Mouse (Mus musculus): Measurements from ENCODE around the gene Zbtb48. TPM values are rescaled to one million over a fixed set of nuclear protein-coding genes. Genes with fewer than 3 reads are reported as not detected.
"Not testable (repeated sequence)": the region's sequence is repeated elsewhere in the genome, so short reads cannot be mapped to it uniquely, and the experiment has no call there.

Gene Zbtb48
- polyA plus RNA-seq, 1 experiment = 13.6 TPM

DNA sequence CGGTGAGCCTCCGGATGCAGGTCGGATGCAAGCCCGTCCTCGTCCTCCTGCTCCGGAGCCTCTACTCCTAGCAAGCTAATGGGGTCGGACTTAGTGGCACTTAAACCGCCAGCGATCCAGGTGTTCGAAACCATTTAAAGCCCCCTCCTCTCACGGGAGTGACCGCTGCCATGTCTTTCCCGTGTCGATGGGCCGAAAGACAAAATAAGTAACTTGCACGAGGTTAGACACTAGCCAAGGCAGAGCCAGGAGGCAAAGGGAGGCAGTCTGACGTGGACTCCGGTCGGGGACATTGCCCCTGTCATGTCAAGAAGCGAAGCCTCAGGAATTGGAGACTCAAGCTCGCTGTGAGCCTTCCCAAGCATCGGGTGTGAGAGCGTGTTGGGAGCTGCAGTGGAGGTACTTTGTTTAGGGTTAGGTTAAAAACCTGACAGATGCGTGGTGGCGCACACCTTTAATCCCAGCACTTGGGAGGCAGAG, 12.4 kb upstream of the Zbtb48 start:
- Histone ChIP-seq H3K4me1 (ENCODE audit: control insufficient read depth, insufficient read depth, insufficient read length, low read length) (peaks cover 3% of the 10 kb centered on the region), H3K4me3 (ENCODE audit: low read depth, low read length) (peak overlapping the region; percentile 99), H3K27ac (ENCODE audit: insufficient read depth, low read depth, low read length) (no peak overlapping the region), H3K36me3 (ENCODE audit: control insufficient read depth, insufficient read depth, low read length) (peaks cover 32% of the 10 kb centered on the region), H3K27me3 (ENCODE audit: control insufficient read depth, insufficient read depth, low read length) (no peaks in the 10 kb centered on the region)
- no peak for TF ChIP-seq CTCF (IDR thresholded peaks at IDR 0.05; ENCODE audit: extremely low read depth, insufficient read length, insufficient replicate concordance, low read depth, low read length)
- TF ChIP-seq POLR2A (IDR thresholded peaks at IDR 0.05; ENCODE audit: low read depth, low read length) = no peak
- 2% methylated on average over 25 of the region's 25 CpGs for WGBS

DNA sequence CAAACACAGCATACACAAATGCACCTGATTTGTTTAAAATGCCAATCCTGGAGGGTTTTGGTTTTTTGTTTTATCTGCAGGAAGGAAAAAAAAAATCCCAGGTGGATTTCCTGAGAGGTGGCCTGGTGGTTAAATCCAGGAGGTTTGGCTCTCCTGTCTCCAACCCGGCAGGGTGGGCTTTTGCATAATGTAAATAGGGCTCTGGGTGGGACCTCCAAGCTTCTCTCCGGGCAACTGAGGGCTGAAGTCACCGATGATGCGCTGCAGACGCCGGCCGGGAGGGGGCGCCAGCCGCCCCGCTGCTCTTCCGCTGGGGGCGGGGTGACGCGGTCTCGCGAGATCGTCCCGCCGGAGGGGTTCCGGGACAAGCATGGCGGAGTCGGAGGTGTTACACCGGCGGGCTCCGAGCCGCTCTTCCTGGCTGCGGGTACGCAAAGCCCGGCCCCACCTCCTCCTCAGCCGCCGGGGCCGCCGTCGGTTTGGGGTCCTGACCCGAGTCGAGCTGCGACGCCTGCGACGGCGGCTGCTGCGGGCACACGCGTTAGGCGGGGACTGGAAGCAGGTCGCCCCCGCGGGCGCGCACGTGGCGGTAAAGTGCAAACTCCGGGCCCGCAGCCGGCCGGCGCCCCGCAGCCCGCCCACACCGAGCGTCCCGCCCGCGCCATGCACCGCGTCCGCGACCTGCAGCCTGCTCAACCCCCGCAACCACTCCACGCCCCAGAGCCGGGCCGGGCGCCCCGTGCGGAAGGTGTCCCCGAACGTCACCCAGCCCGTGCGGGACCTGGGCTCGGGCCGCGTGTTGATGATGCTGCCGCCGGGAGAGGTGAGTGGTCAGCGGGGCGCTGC, 11.7 kb upstream of the Zbtb48 start, which contains the start of gene Nol9:
Gene Nol9 (plus strand): TSS at position 337 of the 846 bp plus-strand sequence.
- Histone ChIP-seq H3K27me3 (ENCODE audit: control insufficient read depth, insufficient read depth, low read length) (no peaks in the 10 kb centered on the region), H3K4me3 (ENCODE audit: low read depth, low read length) (peak within 1 kb of the TSS; percentile 99), H3K4me1 (ENCODE audit: control insufficient read depth, insufficient read depth, insufficient read length, low read length) (peaks cover 3% of the 10 kb centered on the region), H3K36me3 (ENCODE audit: control insufficient read depth, insufficient read depth, low read length) (peaks cover 30% of the 10 kb centered on the region), H3K27ac (ENCODE audit: insufficient read depth, low read depth, low read length) (no peak within 1 kb of the TSS)
- WGBS = under 1% methylated on average over 85 of the region's 86 CpGs
- peak; percentile 64 for TF ChIP-seq POLR2A (IDR thresholded peaks at IDR 0.05; ENCODE audit: low read depth, low read length)
- TF ChIP-seq CTCF (IDR thresholded peaks at IDR 0.05; ENCODE audit: extremely low read depth, insufficient read length, insufficient replicate concordance, low read depth, low read length) = peak; percentile 98

DNA sequence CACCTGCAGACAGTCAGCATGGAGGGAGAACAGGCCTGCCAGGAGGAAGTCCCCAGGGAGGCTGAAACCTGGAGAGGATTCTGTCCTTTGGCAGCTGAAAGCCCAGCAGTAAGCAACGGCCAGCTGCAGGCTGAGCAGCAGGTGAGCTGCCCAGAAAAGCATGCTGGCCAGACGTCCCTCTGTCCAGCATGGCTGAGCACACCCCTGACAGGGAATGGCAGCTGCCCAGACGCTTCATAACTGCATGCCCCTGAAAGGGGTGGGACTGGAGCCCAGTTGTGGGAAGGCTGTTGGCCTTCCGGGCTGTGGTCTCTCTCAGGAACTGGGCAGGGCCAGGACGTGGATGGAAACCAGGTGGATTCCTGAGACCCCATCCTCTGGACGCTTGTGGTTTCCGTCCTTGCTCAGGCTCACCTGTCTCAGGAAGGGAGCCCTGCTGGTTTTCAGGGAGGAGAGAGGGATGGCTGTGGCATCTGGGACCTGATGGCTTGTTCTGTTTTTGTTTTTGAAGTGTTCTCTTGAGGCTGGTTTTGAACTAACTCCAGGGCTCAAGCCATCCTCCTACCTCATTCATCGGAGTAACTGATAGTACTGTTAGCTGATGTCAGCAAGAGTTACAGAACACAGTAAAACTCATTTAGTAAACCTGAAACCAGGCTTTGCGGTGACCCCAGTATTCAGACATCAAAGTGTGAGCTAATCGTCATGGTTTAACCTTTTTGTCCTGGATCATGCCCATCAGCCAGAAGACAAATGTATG, 10.9 kb upstream of the Zbtb48 start, which contains the start of gene Tas1r1:
Gene Tas1r1 (minus strand): TSS at position 344 of the 760 bp plus-strand sequence.
- H3K27me3 ChIP-seq (ENCODE audit: control insufficient read depth, insufficient read depth, low read length) = no peaks in the 10 kb centered on the region
- peaks cover 22% of the 10 kb centered on the region for H3K36me3 ChIP-seq (ENCODE audit: control insufficient read depth, insufficient read depth, low read length)
- peaks cover 3% of the 10 kb centered on the region for H3K4me1 ChIP-seq (ENCODE audit: control insufficient read depth, insufficient read depth, insufficient read length, low read length)
- 52% methylated on average over 10 of the region's 10 CpGs for WGBS
- H3K4me3 ChIP-seq (ENCODE audit: low read depth, low read length) = peak within 1 kb of the TSS; percentile 99
- H3K27ac ChIP-seq (ENCODE audit: insufficient read depth, low read depth, low read length) = no peak within 1 kb of the TSS
- TF ChIP-seq CTCF (IDR thresholded peaks at IDR 0.05; ENCODE audit: extremely low read depth, insufficient read length, insufficient replicate concordance, low read depth, low read length) (no peak), POLR2A (IDR thresholded peaks at IDR 0.05; ENCODE audit: low read depth, low read length) (no peak)

DNA sequence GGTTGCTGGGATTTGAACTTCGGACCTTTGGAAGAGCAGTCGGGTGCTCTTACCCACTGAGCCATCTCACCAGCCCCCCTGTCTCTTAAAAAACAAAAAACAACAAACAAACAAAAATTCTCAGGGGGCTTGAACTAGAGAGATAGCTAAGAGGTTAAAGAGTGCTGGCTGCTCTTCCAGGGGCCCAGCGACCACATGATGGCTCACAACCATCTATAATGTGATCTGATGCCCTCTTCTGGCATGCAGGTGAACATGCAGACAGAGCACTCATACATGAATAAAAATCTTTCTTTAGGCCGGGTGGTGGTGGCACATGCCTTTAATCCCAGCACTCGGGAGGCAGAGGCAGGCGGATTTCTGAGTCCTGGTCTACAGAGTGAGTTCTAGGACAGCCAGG, 9.0 kb upstream of the Zbtb48 start:
- not testable (repeated sequence) for H3K27ac ChIP-seq (ENCODE audit: insufficient read depth, low read depth, low read length); H3K36me3 ChIP-seq (ENCODE audit: control insufficient read depth, insufficient read depth, low read length); H3K27me3 ChIP-seq (ENCODE audit: control insufficient read depth, insufficient read depth, low read length); H3K4me1 ChIP-seq (ENCODE audit: control insufficient read depth, insufficient read depth, insufficient read length, low read length); H3K4me3 ChIP-seq (ENCODE audit: low read depth, low read length)
- WGBS = 92% methylated on average over 6 of the region's 6 CpGs

DNA sequence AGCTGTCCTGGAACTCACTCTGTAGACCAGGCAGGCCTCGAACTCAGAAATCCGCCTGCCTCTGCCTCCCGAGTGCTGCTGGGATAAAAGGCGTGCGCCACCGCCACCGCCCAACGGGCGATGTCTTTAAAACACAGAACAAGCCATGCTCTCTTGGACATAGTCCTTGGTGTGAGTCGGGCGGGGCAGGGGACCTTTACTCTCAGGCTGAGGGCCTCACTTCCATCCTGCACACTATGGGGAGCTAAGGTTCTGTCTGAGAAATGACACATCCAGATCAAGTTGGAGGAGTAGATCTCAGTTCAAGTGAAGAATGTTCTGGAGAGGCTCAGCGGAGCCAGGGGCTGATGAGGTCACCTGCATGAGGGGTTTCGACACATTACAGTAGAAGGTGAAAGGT, 5.5 kb upstream of the Zbtb48 start:
- Histone ChIP-seq H3K27ac (ENCODE audit: insufficient read depth, low read depth, low read length) (no peak overlapping the region), H3K27me3 (ENCODE audit: control insufficient read depth, insufficient read depth, low read length) (no peaks in the 10 kb centered on the region), H3K4me3 (ENCODE audit: low read depth, low read length) (no peak overlapping the region), H3K36me3 (ENCODE audit: control insufficient read depth, insufficient read depth, low read length) (no peaks in the 10 kb centered on the region), H3K4me1 (ENCODE audit: control insufficient read depth, insufficient read depth, insufficient read length, low read length) (peaks cover 11% of the 10 kb centered on the region)
- TF ChIP-seq POLR2A (IDR thresholded peaks at IDR 0.05; ENCODE audit: low read depth, low read length) (no peak), CTCF (IDR thresholded peaks at IDR 0.05; ENCODE audit: extremely low read depth, insufficient read length, insufficient replicate concordance, low read depth, low read length) (no peak)
- WGBS = 64% methylated on average over 13 of the region's 13 CpGs

DNA sequence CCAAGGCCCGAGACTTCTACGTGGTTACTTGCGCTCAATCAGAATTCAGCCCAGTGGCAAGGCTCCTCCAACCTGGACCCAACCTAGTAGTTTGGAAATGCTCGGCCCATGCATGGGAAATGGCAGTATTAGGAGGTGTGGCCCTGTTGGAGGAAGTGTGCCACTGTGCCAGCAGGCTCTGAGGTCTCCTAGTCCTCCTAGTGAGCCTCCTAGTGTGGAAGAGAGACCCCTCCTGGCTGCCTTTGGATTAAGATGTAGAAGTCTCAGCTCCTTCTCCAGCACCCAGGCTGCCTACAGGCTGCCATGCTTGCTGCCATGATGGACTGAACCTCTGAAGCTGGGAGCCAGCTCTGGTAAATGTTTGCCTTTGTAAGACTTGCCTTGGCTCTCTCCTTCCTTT, 2.5 kb upstream of the Zbtb48 start:
- Histone ChIP-seq H3K36me3 (ENCODE audit: control insufficient read depth, insufficient read depth, low read length) (no peaks in the 10 kb centered on the region; the same call in 1 of the 2 replicates), H3K4me3 (ENCODE audit: low read depth, low read length) (no peak overlapping the region), H3K27ac (ENCODE audit: insufficient read depth, low read depth, low read length) (no peak overlapping the region), H3K27me3 (ENCODE audit: control insufficient read depth, insufficient read depth, low read length) (no peaks in the 10 kb centered on the region), H3K4me1 (ENCODE audit: control insufficient read depth, insufficient read depth, insufficient read length, low read length) (peaks cover 26% of the 10 kb centered on the region)
- 72% methylated on average over 4 of the region's 4 CpGs for whole genome bisulfite sequencing
- TF ChIP-seq CTCF (IDR thresholded peaks at IDR 0.05; ENCODE audit: extremely low read depth, insufficient read length, insufficient replicate concordance, low read depth, low read length) (no peak), POLR2A (IDR thresholded peaks at IDR 0.05; ENCODE audit: low read depth, low read length) (no peak)

DNA sequence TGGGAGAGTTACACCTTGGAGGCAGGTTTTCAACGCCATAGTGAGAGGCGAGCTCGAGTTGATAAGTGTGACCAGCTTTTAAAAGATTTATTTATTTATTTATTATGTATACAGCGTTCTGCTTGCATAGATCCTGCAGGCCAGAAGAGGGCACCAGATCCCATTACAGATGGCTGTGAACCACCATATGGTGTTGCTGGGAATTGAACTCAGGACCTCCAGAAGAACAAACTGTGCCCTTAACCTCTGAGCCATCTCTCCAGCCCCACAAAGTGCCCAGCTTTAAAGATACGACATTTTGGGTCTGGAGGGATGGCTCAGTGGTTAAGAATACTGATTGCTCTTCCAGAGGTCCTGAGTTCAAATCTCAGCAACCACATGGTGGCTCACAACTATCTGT, 1.6 kb upstream of the Zbtb48 start:
- 36% methylated on average over 5 of the region's 5 CpGs for WGBS
- TF ChIP-seq POLR2A (IDR thresholded peaks at IDR 0.05; ENCODE audit: low read depth, low read length) = no peak
- peak; percentile 18; the same call in 1 of the 2 replicates for TF ChIP-seq CTCF (IDR thresholded peaks at IDR 0.05; ENCODE audit: extremely low read depth, insufficient read length, insufficient replicate concordance, low read depth, low read length)
- no peak overlapping the region for H3K27ac ChIP-seq (ENCODE audit: insufficient read depth, low read depth, low read length)
- no peak overlapping the region for H3K4me3 ChIP-seq (ENCODE audit: low read depth, low read length)
- H3K36me3 ChIP-seq (ENCODE audit: control insufficient read depth, insufficient read depth, low read length) = no peaks in the 10 kb centered on the region; the same call in 1 of the 2 replicates
- no peaks in the 10 kb centered on the region for H3K27me3 ChIP-seq (ENCODE audit: control insufficient read depth, insufficient read depth, low read length)
- H3K4me1 ChIP-seq (ENCODE audit: control insufficient read depth, insufficient read depth, insufficient read length, low read length) = peaks cover 26% of the 10 kb centered on the region

All from small intestine, adult 2 months (tissue).